Mouse (Mus musculus): ENCODE results near the gene 2700097O09Rik. TPM values are rescaled to one million over a fixed set of nuclear protein-coding genes. Genes with fewer than 3 reads are reported as not detected.

2700097O09Rik gene
- total RNA-seq, 2 experiments from 2014 or later = 9.9 to 30.0 TPM

GRCm38 (mm10) chr12:54996979-54997474, 82.9 kb downstream of the 2700097O09Rik start:
- ATAC-seq (replicated peaks; ENCODE audit: low FRiP score, poor library complexity, severe bottlenecking) = no peak

- no peak for ATAC-seq (replicated peaks; ENCODE audit: low FRiP score, poor library complexity, severe bottlenecking)
These were observed 83.9 kb downstream of the 2700097O09Rik start for GRCm38 (mm10) chr12:54995965-54996364.

Other genes starting within 250 kb of the 2700097O09Rik start
- 9.2 and 12.9 TPM in 2 replicates for gene Cfl2, start 217.2 kb downstream of the 2700097O09Rik start, total RNA-seq (2015; ENCODE audit: low replicate concordance)
- gene Cfl2, start 217.2 kb downstream of the 2700097O09Rik start, total RNA-seq (2017; ENCODE audit: low replicate concordance) = 8.2 and 8.5 TPM in 2 replicates
- gene Gm20403, start 93.6 kb downstream of the 2700097O09Rik start, total RNA-seq (2015; ENCODE audit: low replicate concordance) = not detected in 2 replicates
- not detected in 2 replicates for gene Gm20403, start 93.6 kb downstream of the 2700097O09Rik start, total RNA-seq (2017; ENCODE audit: low replicate concordance)
- 80.5 and 122 TPM in 2 replicates for gene Baz1a, start 65.8 kb downstream of the 2700097O09Rik start, total RNA-seq (2015; ENCODE audit: low replicate concordance)
- gene Baz1a, start 65.8 kb downstream of the 2700097O09Rik start, total RNA-seq (2017; ENCODE audit: low replicate concordance) = 52.7 and 55.5 TPM in 2 replicates
- 31.1 and 33.2 TPM in 2 replicates for gene Srp54a, start 152 bp upstream of the 2700097O09Rik start, total RNA-seq (2015; ENCODE audit: low replicate concordance)
- gene Srp54a, start 152 bp upstream of the 2700097O09Rik start, total RNA-seq (2017; ENCODE audit: low replicate concordance) = 74.0 and 116 TPM in 2 replicates
- 6.9 TPM in 1 of 2 replicates, not detected in the other for gene Fam177a, start 44.4 kb upstream of the 2700097O09Rik start, total RNA-seq (2015; ENCODE audit: low replicate concordance)
- 5.6 and 7.1 TPM in 2 replicates for gene Fam177a, start 44.4 kb upstream of the 2700097O09Rik start, total RNA-seq (2017; ENCODE audit: low replicate concordance)
- gene Srp54b, start 75.0 kb upstream of the 2700097O09Rik start, total RNA-seq (2015; ENCODE audit: low replicate concordance) = 8.6 and 11.5 TPM in 2 replicates
- 50.8 and 61.3 TPM in 2 replicates for gene Srp54b, start 75.0 kb upstream of the 2700097O09Rik start, total RNA-seq (2017; ENCODE audit: low replicate concordance)
- 7.9 and 9.0 TPM in 2 replicates for gene 1700047I17Rik2, start 119.5 kb upstream of the 2700097O09Rik start, total RNA-seq (2015; ENCODE audit: low replicate concordance)
- gene 1700047I17Rik2, start 119.5 kb upstream of the 2700097O09Rik start, total RNA-seq (2017; ENCODE audit: low replicate concordance) = 1.1 and 2.0 TPM in 2 replicates
- gene Srp54c, start 150.1 kb upstream of the 2700097O09Rik start, total RNA-seq (2015; ENCODE audit: low replicate concordance) = 18.8 and 24.7 TPM in 2 replicates
- 29.8 and 35.9 TPM in 2 replicates for gene Srp54c, start 150.1 kb upstream of the 2700097O09Rik start, total RNA-seq (2017; ENCODE audit: low replicate concordance)
- gene 1110008L16Rik, start 219.5 kb upstream of the 2700097O09Rik start, total RNA-seq (2015; ENCODE audit: low replicate concordance) = 11.9 and 13.8 TPM in 2 replicates
- gene 1110008L16Rik, start 219.5 kb upstream of the 2700097O09Rik start, total RNA-seq (2017; ENCODE audit: low replicate concordance) = 4.0 and 7.2 TPM in 2 replicates
- gene Ppp2r3c, start 222.9 kb upstream of the 2700097O09Rik start, total RNA-seq (2015; ENCODE audit: low replicate concordance) = 6.7 and 13.3 TPM in 2 replicates
- 7.4 and 9.6 TPM in 2 replicates for gene Ppp2r3c, start 222.9 kb upstream of the 2700097O09Rik start, total RNA-seq (2017; ENCODE audit: low replicate concordance)

Data from erythroblast, adult 5-6 weeks (primary cell).